Mouse (Mus musculus) right cerebral cortex, postnatal 25 days (tissue): Measurements from ENCODE around the gene Hist1h2bk.

Experiments used
- DNase-seq: peaks from one replicate; pipeline ENCODE4 v3.0.0; 2022

Hist1h2bk gene

GRCm38 (mm10) chr13:22035267-22036148 lies at the start of gene Hist1h2bk, which contains the start of gene Hist1h2ah:
Hist1h2bk (plus strand) TSS chr13:22035870.
Hist1h2ah (minus strand) TSS chr13:22035568.
- peak; percentile 84 for DNase-seq

- DNase-seq: no peak
Measured at GRCm38 (mm10) chr13:21992550-21992949, 43.1 kb upstream of the Hist1h2bk start.

GRCm38 (mm10) chr13:21993957-21994738 lies 41.5 kb upstream of the Hist1h2bk start:
- no peak for DNase-seq

GRCm38 (mm10) chr13:21994896-21995295 lies 40.8 kb upstream of the Hist1h2bk start:
- DNase-seq: no peak

- DNase-seq: no peak
Measured at GRCm38 (mm10) chr13:21995331-21995914, 40.2 kb upstream of the Hist1h2bk start.

GRCm38 (mm10) chr13:21996101-21996839 lies 39.4 kb upstream of the Hist1h2bk start:
- DNase-seq: no peak

GRCm38 (mm10) chr13:21996840-21997185 lies 38.9 kb upstream of the Hist1h2bk start:
- no peak for DNase-seq

GRCm38 (mm10) chr13:21997201-21997820 lies 38.4 kb upstream of the Hist1h2bk start:
- no peak for DNase-seq

- no peak for DNase-seq
Measured at GRCm38 (mm10) chr13:21997821-21998220, 37.8 kb upstream of the Hist1h2bk start.

- no peak for DNase-seq
Measured at GRCm38 (mm10) chr13:21998412-21998811, 37.3 kb upstream of the Hist1h2bk start.

GRCm38 (mm10) chr13:21999147-21999546 lies 36.5 kb upstream of the Hist1h2bk start:
- DNase-seq: no peak

- DNase-seq: no peak
Measured at GRCm38 (mm10) chr13:22001346-22001745, 34.3 kb upstream of the Hist1h2bk start.

GRCm38 (mm10) chr13:22001823-22002222 lies 33.8 kb upstream of the Hist1h2bk start:
- no peak for DNase-seq

GRCm38 (mm10) chr13:22005605-22006333 lies 29.9 kb upstream of the Hist1h2bk start:
- peak; percentile 53 for DNase-seq

- DNase-seq: no peak
Measured at GRCm38 (mm10) chr13:22006334-22007120, 29.1 kb upstream of the Hist1h2bk start.

- DNase-seq: no peak
Measured at GRCm38 (mm10) chr13:22007121-22007510, 28.6 kb upstream of the Hist1h2bk start.

GRCm38 (mm10) chr13:22007872-22008271 lies 27.8 kb upstream of the Hist1h2bk start:
- no peak for DNase-seq

GRCm38 (mm10) chr13:22008707-22009106 lies 27.0 kb upstream of the Hist1h2bk start:
- DNase-seq: no peak

- DNase-seq: no peak
Measured at GRCm38 (mm10) chr13:22009642-22010041, 26.0 kb upstream of the Hist1h2bk start, which contains the start of gene Prss16. Prss16 (minus strand) TSS chr13:22009742.

- DNase-seq: no peak
Measured at GRCm38 (mm10) chr13:22013716-22014115, 22.0 kb upstream of the Hist1h2bk start.

- DNase-seq: no peak
Measured at GRCm38 (mm10) chr13:22014411-22014845, 21.2 kb upstream of the Hist1h2bk start.
